Mouse (Mus musculus): ENCODE results near the gene Gm6309. TPM values are rescaled to one million over a fixed set of nuclear protein-coding genes. Genes with fewer than 3 reads are reported as not detected.
"Not testable (repeated sequence)": the region's sequence is repeated elsewhere in the genome, so short reads cannot be mapped to it uniquely, and the experiment has no call there.

Gm6309 gene
- not detected in 2 replicates for polyA plus RNA-seq (2014; fragmentation: Nextera tagmentation; extraction: Ambion mirVana)

- not testable (repeated sequence) for H3K4me1 ChIP-seq (replicated peaks; ENCODE audit: control insufficient read depth, insufficient read depth, low read length); H3K27ac ChIP-seq; H3K9ac ChIP-seq; H3K27me3 ChIP-seq (ENCODE audit: control insufficient read depth, insufficient read depth, low read length); ATAC-seq (ENCODE audit: low FRiP score); DNase-seq (ENCODE audit: low spot score); H3K4me3 ChIP-seq (replicated peaks; ENCODE audit: low read length); H3K4me2 ChIP-seq (replicated peaks); H3K9me3 ChIP-seq (ENCODE audit: control insufficient read depth, low read length); H3K36me3 ChIP-seq (replicated peaks; ENCODE audit: control insufficient read depth, insufficient read depth)
- WGBS = 76% methylated on average over 2 of the region's 2 CpGs
These were observed at the start of gene Gm6309 for GRCm38 (mm10) chr5:146170621-146171020. TSS of gene Gm6309 (minus strand) at chr5:146170721.

- no peak for DNase-seq (ENCODE audit: low spot score)
- Histone ChIP-seq H3K9ac (no peak overlapping the region), H3K9me3 (ENCODE audit: control insufficient read depth, low read length) (no peaks in the 10 kb centered on the region; the same call in 1 of the 2 replicates), H3K4me3 (replicated peaks; ENCODE audit: low read length) (no peak overlapping the region), H3K4me1 (replicated peaks; ENCODE audit: control insufficient read depth, insufficient read depth, low read length) (no peaks in the 10 kb centered on the region), H3K36me3 (replicated peaks; ENCODE audit: control insufficient read depth, insufficient read depth) (peaks cover 90% of the 10 kb centered on the region), H3K27me3 (ENCODE audit: control insufficient read depth, insufficient read depth, low read length) (no peaks in the 10 kb centered on the region), H3K27ac (no peak overlapping the region), H3K4me2 (replicated peaks) (no peak overlapping the region)
- ATAC-seq (ENCODE audit: low FRiP score) = no peak
- WGBS = 95% methylated on average over 5 of the region's 5 CpGs
These were observed 35.0 kb upstream of the Gm6309 start for GRCm38 (mm10) chr5:146205537-146205936.

GRCm38 (mm10) chr5:146203921-146204320 is 33.4 kb upstream of the Gm6309 start:
- Histone ChIP-seq H3K9ac (no peak overlapping the region), H3K27ac (no peak overlapping the region), H3K4me2 (replicated peaks) (no peak overlapping the region), H3K4me1 (replicated peaks; ENCODE audit: control insufficient read depth, insufficient read depth, low read length) (no peaks in the 10 kb centered on the region), H3K9me3 (ENCODE audit: control insufficient read depth, low read length) (no peaks in the 10 kb centered on the region; the same call in 1 of the 2 replicates), H3K4me3 (replicated peaks; ENCODE audit: low read length) (no peak overlapping the region), H3K36me3 (replicated peaks; ENCODE audit: control insufficient read depth, insufficient read depth) (peaks cover 77% of the 10 kb centered on the region), H3K27me3 (ENCODE audit: control insufficient read depth, insufficient read depth, low read length) (no peaks in the 10 kb centered on the region)
- WGBS = 89% methylated on average over 2 of the region's 2 CpGs
- no peak for ATAC-seq (ENCODE audit: low FRiP score)
- no peak for DNase-seq (ENCODE audit: low spot score)

GRCm38 (mm10) chr5:146200580-146200979 is 30.1 kb upstream of the Gm6309 start:
- H3K27ac ChIP-seq = no peak overlapping the region
- DNase-seq (ENCODE audit: low spot score) = no peak
- H3K4me2 ChIP-seq (replicated peaks) = no peak overlapping the region
- no peak overlapping the region for H3K4me3 ChIP-seq (replicated peaks; ENCODE audit: low read length)
- no peaks in the 10 kb centered on the region; the same call in 1 of the 2 replicates for H3K9me3 ChIP-seq (ENCODE audit: control insufficient read depth, low read length)
- H3K9ac ChIP-seq = no peak overlapping the region
- no peak for ATAC-seq (ENCODE audit: low FRiP score)
- no peaks in the 10 kb centered on the region for H3K27me3 ChIP-seq (ENCODE audit: control insufficient read depth, insufficient read depth, low read length)
- no peaks in the 10 kb centered on the region for H3K4me1 ChIP-seq (replicated peaks; ENCODE audit: control insufficient read depth, insufficient read depth, low read length)
- 99% methylated on average over 6 of the region's 6 CpGs for WGBS
- H3K36me3 ChIP-seq (replicated peaks; ENCODE audit: control insufficient read depth, insufficient read depth) = peaks cover 49% of the 10 kb centered on the region

- 83% methylated on average over 2 of the region's 2 CpGs for WGBS
- Histone ChIP-seq H3K27me3 (ENCODE audit: control insufficient read depth, insufficient read depth, low read length) (no peaks in the 10 kb centered on the region), H3K4me3 (replicated peaks; ENCODE audit: low read length) (no peak overlapping the region), H3K9me3 (ENCODE audit: control insufficient read depth, low read length) (peaks cover 3% of the 10 kb centered on the region; the same call in 1 of the 2 replicates), H3K4me2 (replicated peaks) (no peak overlapping the region), H3K9ac (no peak overlapping the region), H3K4me1 (replicated peaks; ENCODE audit: control insufficient read depth, insufficient read depth, low read length) (no peaks in the 10 kb centered on the region), H3K27ac (no peak overlapping the region), H3K36me3 (replicated peaks; ENCODE audit: control insufficient read depth, insufficient read depth) (peaks cover 39% of the 10 kb centered on the region)
- ATAC-seq (ENCODE audit: low FRiP score) = no peak
- DNase-seq (ENCODE audit: low spot score) = no peak
These were observed 29.0 kb upstream of the Gm6309 start for GRCm38 (mm10) chr5:146199540-146199939.

- no peaks in the 10 kb centered on the region for H3K4me1 ChIP-seq (replicated peaks; ENCODE audit: control insufficient read depth, insufficient read depth, low read length)
- H3K9ac ChIP-seq = no peak overlapping the region
- peaks cover 34% of the 10 kb centered on the region for H3K36me3 ChIP-seq (replicated peaks; ENCODE audit: control insufficient read depth, insufficient read depth)
- no peak overlapping the region for H3K4me3 ChIP-seq (replicated peaks; ENCODE audit: low read length)
- H3K27ac ChIP-seq = no peak overlapping the region
- H3K4me2 ChIP-seq (replicated peaks) = no peak overlapping the region
- no peaks in the 10 kb centered on the region for H3K27me3 ChIP-seq (ENCODE audit: control insufficient read depth, insufficient read depth, low read length)
- H3K9me3 ChIP-seq (ENCODE audit: control insufficient read depth, low read length) = peaks cover 5% of the 10 kb centered on the region; the same call in 1 of the 2 replicates
- ATAC-seq (ENCODE audit: low FRiP score) (no peak), DNase-seq (ENCODE audit: low spot score) (no peak)
These were observed 28.6 kb upstream of the Gm6309 start for GRCm38 (mm10) chr5:146199073-146199472.

- Histone ChIP-seq H3K4me3 (replicated peaks; ENCODE audit: low read length) (no peak overlapping the region), H3K4me2 (replicated peaks) (no peak overlapping the region), H3K4me1 (replicated peaks; ENCODE audit: control insufficient read depth, insufficient read depth, low read length) (no peaks in the 10 kb centered on the region), H3K27me3 (ENCODE audit: control insufficient read depth, insufficient read depth, low read length) (no peaks in the 10 kb centered on the region), H3K36me3 (replicated peaks; ENCODE audit: control insufficient read depth, insufficient read depth) (0 out of 2 replicates have a peak, but pooled peaks cover 6% of the 10 kb centered on the region), H3K9ac (no peak overlapping the region), H3K27ac (no peak overlapping the region), H3K9me3 (ENCODE audit: control insufficient read depth, low read length) (0 out of 2 replicates have a peak, but pooled peaks cover 11% of the 10 kb centered on the region)
- DNase-seq (ENCODE audit: low spot score) (no peak), ATAC-seq (ENCODE audit: low FRiP score) (no peak)
- whole genome bisulfite sequencing = 88% methylated on average over 8 of the region's 8 CpGs
These were observed 22.8 kb upstream of the Gm6309 start for GRCm38 (mm10) chr5:146193360-146193759.

- 0 out of 2 replicates have a peak, but pooled peaks cover 11% of the 10 kb centered on the region for H3K9me3 ChIP-seq (ENCODE audit: control insufficient read depth, low read length)
- no peaks in the 10 kb centered on the region for H3K4me1 ChIP-seq (replicated peaks; ENCODE audit: control insufficient read depth, insufficient read depth, low read length)
- no peak overlapping the region for H3K27ac ChIP-seq
- no peaks in the 10 kb centered on the region for H3K36me3 ChIP-seq (replicated peaks; ENCODE audit: control insufficient read depth, insufficient read depth)
- ATAC-seq (ENCODE audit: low FRiP score) (no peak), DNase-seq (ENCODE audit: low spot score) (no peak)
- 68% methylated on average over 3 of the region's 3 CpGs for WGBS
- no peak overlapping the region for H3K9ac ChIP-seq
- H3K4me3 ChIP-seq (replicated peaks; ENCODE audit: low read length) = no peak overlapping the region
- H3K27me3 ChIP-seq (ENCODE audit: control insufficient read depth, insufficient read depth, low read length) = no peaks in the 10 kb centered on the region
- no peak overlapping the region for H3K4me2 ChIP-seq (replicated peaks)
These were observed 20.2 kb upstream of the Gm6309 start for GRCm38 (mm10) chr5:146190501-146191269.

- Histone ChIP-seq H3K4me1 (replicated peaks; ENCODE audit: control insufficient read depth, insufficient read depth, low read length) (no peaks in the 10 kb centered on the region), H3K27ac (no peak overlapping the region), H3K4me3 (replicated peaks; ENCODE audit: low read length) (no peak overlapping the region), H3K27me3 (ENCODE audit: control insufficient read depth, insufficient read depth, low read length) (no peaks in the 10 kb centered on the region), H3K9me3 (ENCODE audit: control insufficient read depth, low read length) (0 out of 2 replicates have a peak, but pooled peaks cover 11% of the 10 kb centered on the region), H3K36me3 (replicated peaks; ENCODE audit: control insufficient read depth, insufficient read depth) (no peaks in the 10 kb centered on the region), H3K9ac (no peak overlapping the region), H3K4me2 (replicated peaks) (no peak overlapping the region)
- ATAC-seq (ENCODE audit: low FRiP score) = no peak
- DNase-seq (ENCODE audit: low spot score) = no peak
- 72% methylated on average over 4 of the region's 4 CpGs for WGBS
These were observed 19.6 kb upstream of the Gm6309 start for GRCm38 (mm10) chr5:146190093-146190492.

Measured in hindbrain, embryonic 14.5 days (tissue).